Mouse (Mus musculus) heart, embryonic 10.5 days (tissue): Measurements from ENCODE around the gene Hdgfl2. TPM values are rescaled to one million over a fixed set of nuclear protein-coding genes. Genes with fewer than 3 reads are reported as not detected.

Experiments used
- DNase-seq: peaks from one replicate; pipeline ENCODE4 v3.0.0-alpha.2; 2017; ENCODE audit warnings: low spot score
- H3K27ac ChIP-seq: fragments of 300-500 bp; sonication (generic); 2 replicates; pipeline ENCODE4 v1.5.1; 2016; ENCODE audit warnings: mild to moderate bottlenecking
- H3K27me3 ChIP-seq: fragments of 300-500 bp; sonication (generic); 2 replicates; pipeline ENCODE4 v1.6.1; 2016; ENCODE audit warnings: mild to moderate bottlenecking; ENCODE audit not compliant: poor library complexity, insufficient read depth, severe bottlenecking
- H3K36me3 ChIP-seq: fragments of 300-500 bp; sonication (generic); 2 replicates; pipeline ENCODE4 v1.6.1; 2016; ENCODE audit warnings: mild to moderate bottlenecking, moderate library complexity
- H3K4me1 ChIP-seq: fragments of 300-500 bp; sonication (generic); 2 replicates; pipeline ENCODE4 v1.6.1; 2016; ENCODE audit warnings: mild to moderate bottlenecking
- H3K4me3 ChIP-seq: fragments of 300-500 bp; sonication (generic); 2 replicates; pipeline ENCODE4 v1.5.1; 2016; ENCODE audit warnings: mild to moderate bottlenecking, moderate library complexity
- H3K9me3 ChIP-seq: fragments of 300-500 bp; sonication (generic); 2 replicates; pipeline ENCODE4 v1.6.1; 2016; ENCODE audit warnings: mild to moderate bottlenecking, moderate library complexity
- WGBS: fragments of 180-500 bp; shearing (Covaris S2); methylation state at CpG from one replicate; pipeline ENCODE4 v1.1.7; 2016; 5-methylcytosine and 5-hydroxymethylcytosine counted together
- polyA plus RNA-seq: library from polyadenylated mRNA; unstranded; fragments of >200 nt; fragmentation: Nextera tagmentation; extraction: Ambion mirVana; gene quantifications from 2 replicates; pipeline ENCODE4 v1.2.1, GENCODE M21; 2016

Hdgfl2 gene
- polyA plus RNA-seq, result 121 and 139 TPM in 2 replicates

GRCm38 (mm10) chr17:56078880-56079795 lies at the start of gene Hdgfl2:
Gene Hdgfl2, plus strand, starts transcription at chr17:56079634.
- Histone ChIP-seq H3K4me1 (peaks cover 32% of the 10 kb centered on the region), H3K36me3 (peaks cover 21% of the 10 kb centered on the region), H3K27ac (peak within 1 kb of the TSS; percentile 86), H3K9me3 (no peaks in the 10 kb centered on the region), H3K27me3 (no peaks in the 10 kb centered on the region), H3K4me3 (peak within 1 kb of the TSS; percentile 89)
- WGBS, result under 1% methylated on average over 61 of the region's 61 CpGs
- DNase-seq, result peak; percentile 100

GRCm38 (mm10) chr17:56030238-56030870 lies 49.1 kb upstream of the Hdgfl2 start:
- Histone ChIP-seq H3K4me1 (peaks cover 67% of the 10 kb centered on the region), H3K9me3 (no peaks in the 10 kb centered on the region), H3K27ac (no peak overlapping the region), H3K36me3 (peaks cover 59% of the 10 kb centered on the region), H3K27me3 (no peaks in the 10 kb centered on the region), H3K4me3 (no peak overlapping the region)
- 95% methylated on average over 9 of the region's 9 CpGs for WGBS
- no peak for DNase-seq

- H3K36me3 ChIP-seq, result peaks cover 58% of the 10 kb centered on the region
- WGBS, result 54% methylated on average over 5 of the region's 5 CpGs
- no peaks in the 10 kb centered on the region for H3K27me3 ChIP-seq
- no peaks in the 10 kb centered on the region for H3K9me3 ChIP-seq
- peaks cover 62% of the 10 kb centered on the region for H3K4me1 ChIP-seq
- H3K27ac ChIP-seq, result no peak overlapping the region
- H3K4me3 ChIP-seq, result no peak overlapping the region
- DNase-seq, result no peak
These were observed 48.5 kb upstream of the Hdgfl2 start for GRCm38 (mm10) chr17:56030919-56031318.

GRCm38 (mm10) chr17:56031431-56031830 lies 48.0 kb upstream of the Hdgfl2 start:
- Histone ChIP-seq H3K4me3 (no peak overlapping the region), H3K27ac (no peak overlapping the region), H3K4me1 (peaks cover 57% of the 10 kb centered on the region), H3K27me3 (no peaks in the 10 kb centered on the region), H3K9me3 (no peaks in the 10 kb centered on the region), H3K36me3 (peaks cover 58% of the 10 kb centered on the region)
- 90% methylated on average over 7 of the region's 7 CpGs for WGBS
- DNase-seq, result no peak

GRCm38 (mm10) chr17:56032127-56032733 lies 47.2 kb upstream of the Hdgfl2 start:
- no peaks in the 10 kb centered on the region for H3K27me3 ChIP-seq
- 76% methylated on average over 6 of the region's 6 CpGs for WGBS
- H3K36me3 ChIP-seq, result peaks cover 58% of the 10 kb centered on the region
- H3K9me3 ChIP-seq, result no peaks in the 10 kb centered on the region
- no peak for DNase-seq
- H3K4me1 ChIP-seq, result peaks cover 49% of the 10 kb centered on the region
- no peak overlapping the region for H3K4me3 ChIP-seq
- no peak overlapping the region for H3K27ac ChIP-seq

GRCm38 (mm10) chr17:56032831-56033230 lies 46.6 kb upstream of the Hdgfl2 start:
- 76% methylated on average over 7 of the region's 7 CpGs for WGBS
- Histone ChIP-seq H3K27ac (no peak overlapping the region), H3K4me3 (no peak overlapping the region), H3K36me3 (peaks cover 55% of the 10 kb centered on the region), H3K4me1 (peaks cover 43% of the 10 kb centered on the region), H3K9me3 (no peaks in the 10 kb centered on the region), H3K27me3 (no peaks in the 10 kb centered on the region)
- DNase-seq, result no peak

GRCm38 (mm10) chr17:56034040-56034725 lies 45.3 kb upstream of the Hdgfl2 start:
- H3K27ac ChIP-seq, result no peak overlapping the region
- WGBS, result 84% methylated on average over 7 of the region's 7 CpGs
- no peak for DNase-seq
- peaks cover 40% of the 10 kb centered on the region for H3K4me1 ChIP-seq
- no peaks in the 10 kb centered on the region for H3K27me3 ChIP-seq
- peaks cover 44% of the 10 kb centered on the region for H3K36me3 ChIP-seq
- no peaks in the 10 kb centered on the region for H3K9me3 ChIP-seq
- no peak overlapping the region for H3K4me3 ChIP-seq

GRCm38 (mm10) chr17:56034726-56035100 lies 44.7 kb upstream of the Hdgfl2 start:
- peaks cover 40% of the 10 kb centered on the region for H3K4me1 ChIP-seq
- H3K27ac ChIP-seq, result no peak overlapping the region
- DNase-seq, result no peak
- no peaks in the 10 kb centered on the region for H3K27me3 ChIP-seq
- H3K9me3 ChIP-seq, result no peaks in the 10 kb centered on the region
- peaks cover 39% of the 10 kb centered on the region for H3K36me3 ChIP-seq
- H3K4me3 ChIP-seq, result peak overlapping the region; percentile 92
- WGBS, result 91% methylated on average over 6 of the region's 6 CpGs

GRCm38 (mm10) chr17:56035216-56035615 lies 44.2 kb upstream of the Hdgfl2 start:
- H3K36me3 ChIP-seq, result peaks cover 35% of the 10 kb centered on the region
- WGBS, result 74% methylated on average over 4 of the region's 4 CpGs
- peak overlapping the region; percentile 92 for H3K4me3 ChIP-seq
- peaks cover 39% of the 10 kb centered on the region for H3K4me1 ChIP-seq
- H3K27me3 ChIP-seq, result no peaks in the 10 kb centered on the region
- 0 out of 2 replicates have a peak overlapping the region, but pooled peaks have one; percentile 96 for H3K27ac ChIP-seq
- H3K9me3 ChIP-seq, result no peaks in the 10 kb centered on the region
- DNase-seq, result no peak

- under 1% methylated on average over 74 of the region's 74 CpGs for WGBS
- peaks cover 30% of the 10 kb centered on the region for H3K36me3 ChIP-seq
- H3K9me3 ChIP-seq, result no peaks in the 10 kb centered on the region
- no peaks in the 10 kb centered on the region for H3K27me3 ChIP-seq
- H3K27ac ChIP-seq, result peak within 1 kb of the TSS; percentile 96
- peaks cover 36% of the 10 kb centered on the region for H3K4me1 ChIP-seq
- peak within 1 kb of the TSS; percentile 92 for H3K4me3 ChIP-seq
- DNase-seq, result peak; percentile 99
These were observed 43.1 kb upstream of the Hdgfl2 start, which contains the start of gene Sh3gl1 for GRCm38 (mm10) chr17:56036176-56036900. Gene Sh3gl1, minus strand, starts transcription at chr17:56036635.

GRCm38 (mm10) chr17:56036901-56037287 lies 42.5 kb upstream of the Hdgfl2 start:
- Histone ChIP-seq H3K27ac (peak overlapping the region; percentile 96), H3K9me3 (no peaks in the 10 kb centered on the region), H3K4me1 (peaks cover 42% of the 10 kb centered on the region), H3K4me3 (peak overlapping the region; percentile 92), H3K36me3 (peaks cover 28% of the 10 kb centered on the region), H3K27me3 (no peaks in the 10 kb centered on the region)
- no peak for DNase-seq
- 39% methylated on average over 13 of the region's 13 CpGs for WGBS
